Mouse (Mus musculus) lung, adult 2 months (tissue): Measurements from ENCODE around the gene Gda. TPM values are rescaled to one million over a fixed set of nuclear protein-coding genes. Genes with fewer than 3 reads are reported as not detected.

ENCODE experiments used
- DNase-seq: peaks from one replicate; pipeline ENCODE4 v3.0.0; 2022
- H3K4me1 ChIP-seq: fragments of 200-500 bp; 2 replicates; pipeline ENCODE4 v1.6.1; 2011; ENCODE audit warnings: low read length; ENCODE audit not compliant: control insufficient read depth, insufficient read depth
- H3K4me3 ChIP-seq: fragments of 200-500 bp; replicated peaks from 2 replicates; pipeline ENCODE3; 2011; ENCODE audit warnings: low read depth, mild to moderate bottlenecking, control low read depth, low read length; ENCODE audit errors: extremely low read depth
- CTCF ChIP-seq: fragments of 200-500 bp; IDR thresholded peaks from 2 replicates; pipeline ENCODE4 v1.5.1; 2011; ENCODE audit warnings: mild to moderate bottlenecking, low read length, control low read depth; ENCODE audit not compliant: insufficient read depth
- POLR2A ChIP-seq: fragments of 200-500 bp; IDR thresholded peaks from 2 replicates; pipeline ENCODE4 v1.6.1; 2011; ENCODE audit warnings: low read depth, mild to moderate bottlenecking, control low read depth, low read length, borderline replicate concordance; ENCODE audit errors: extremely low read depth
- WGBS: fragments of 180-500 bp; shearing (Covaris S2); methylation state at CpG from one replicate; pipeline ENCODE4 v1.1.7; 2018; 5-methylcytosine and 5-hydroxymethylcytosine counted together
- polyA plus RNA-seq: library from polyadenylated mRNA; depleted of rRNA; stranded (reverse); fragments of >200 nt; gene quantifications from 2 replicates; pipeline ENCODE4 v1.2.3, GENCODE M21; 2012

Gda gene
- polyA plus RNA-seq, 1 experiment: 3.2 TPM

GRCm38 (mm10) chr19:21487124-21487944, 14.1 kb upstream of the Gda start:
- Histone ChIP-seq H3K4me1 (no peaks in the 10 kb centered on the region), H3K4me3 (no peak overlapping the region)
- WGBS: 80% methylated on average over 5 of the region's 5 CpGs
- TF ChIP-seq POLR2A (no peak), CTCF (no peak)
- DNase-seq: no peak

- DNase-seq: no peak
- Histone ChIP-seq H3K4me1 (no peaks in the 10 kb centered on the region), H3K4me3 (no peak overlapping the region)
- TF ChIP-seq CTCF (no peak), POLR2A (no peak)
- 71% methylated on average over 2 of the region's 2 CpGs for WGBS
Observed at GRCm38 (mm10) chr19:21482096-21482495, 8.9 kb upstream of the Gda start.

- TF ChIP-seq POLR2A (no peak), CTCF (no peak)
- Histone ChIP-seq H3K4me3 (no peak overlapping the region), H3K4me1 (no peaks in the 10 kb centered on the region; the same call in 1 of the 2 replicates)
- DNase-seq: no peak
- WGBS: 100% methylated on average over 1 of the region's 1 CpGs
Observed at GRCm38 (mm10) chr19:21481031-21481430, 7.8 kb upstream of the Gda start.

- Histone ChIP-seq H3K4me3 (no peak overlapping the region), H3K4me1 (no peaks in the 10 kb centered on the region; the same call in 1 of the 2 replicates)
- 57% methylated on average over 2 of the region's 2 CpGs for WGBS
- TF ChIP-seq POLR2A: no peak
- no peak for TF ChIP-seq CTCF
- DNase-seq: no peak
Observed at GRCm38 (mm10) chr19:21480053-21480419, 6.8 kb upstream of the Gda start.

GRCm38 (mm10) chr19:21479183-21480052, 6.2 kb upstream of the Gda start:
- TF ChIP-seq CTCF (no peak), POLR2A (no peak)
- 48% methylated on average over 18 of the region's 18 CpGs for WGBS
- H3K4me1 ChIP-seq: no peaks in the 10 kb centered on the region; the same call in 1 of the 2 replicates
- H3K4me3 ChIP-seq: no peak overlapping the region
- no peak for DNase-seq

- Histone ChIP-seq H3K4me1 (no peaks in the 10 kb centered on the region; the same call in 1 of the 2 replicates), H3K4me3 (no peak overlapping the region)
- no peak for DNase-seq
- TF ChIP-seq POLR2A: no peak
- TF ChIP-seq CTCF: no peak
- 45% methylated on average over 3 of the region's 3 CpGs for WGBS
Observed at GRCm38 (mm10) chr19:21478538-21478937, 5.3 kb upstream of the Gda start.

GRCm38 (mm10) chr19:21477780-21478179, 4.5 kb upstream of the Gda start:
- TF ChIP-seq CTCF (no peak), POLR2A (no peak)
- no peak for DNase-seq
- H3K4me1 ChIP-seq: peaks cover under 1% of the 10 kb centered on the region; the same call in 1 of the 2 replicates
- WGBS: 82% methylated on average over 2 of the region's 2 CpGs
- H3K4me3 ChIP-seq: no peak overlapping the region

- WGBS: 49% methylated on average over 3 of the region's 3 CpGs
- no peak for DNase-seq
- no peak for TF ChIP-seq CTCF
- TF ChIP-seq POLR2A: no peak
- Histone ChIP-seq H3K4me1 (peaks cover 2% of the 10 kb centered on the region; the same call in 1 of the 2 replicates), H3K4me3 (no peak overlapping the region)
Observed at GRCm38 (mm10) chr19:21476782-21477181, 3.5 kb upstream of the Gda start.

GRCm38 (mm10) chr19:21472121-21472780, 994 bp downstream of the Gda start:
- TF ChIP-seq POLR2A: peak; percentile 22; the same call in 1 of the 2 replicates
- no peak for TF ChIP-seq CTCF
- 2% methylated on average over 48 of the region's 48 CpGs for WGBS
- Histone ChIP-seq H3K4me1 (peaks cover 2% of the 10 kb centered on the region; the same call in 1 of the 2 replicates), H3K4me3 (peak overlapping the region; percentile 68)
- peak; percentile 67 for DNase-seq
